Mouse (Mus musculus) c-Kit-negative CD71-positive TER-119-positive erythroid progenitor cells, embryonic 14.5 days (primary cell): ENCODE data around the gene Muc15.

Experiments
- DNase-seq: peaks from one replicate; pipeline ENCODE4 v3.0.0-alpha.2; 2013; ENCODE audit warnings: low read depth, low spot score

Gene Muc15

GRCm38 (mm10) chr2:110721290-110721753 is at the start of gene Muc15:
Gene Muc15 (plus strand): TSS chr2:110721340.
- no peak for DNase-seq

- no peak for DNase-seq
Observed at GRCm38 (mm10) chr2:110709436-110709835, 11.7 kb upstream of the Muc15 start.

GRCm38 (mm10) chr2:110710055-110710720 is 11.0 kb upstream of the Muc15 start:
- no peak for DNase-seq

- DNase-seq, result no peak
Observed at GRCm38 (mm10) chr2:110719051-110719450, 2.1 kb upstream of the Muc15 start.

- DNase-seq, result no peak
Observed at GRCm38 (mm10) chr2:110722208-110722607, 1.1 kb downstream of the Muc15 start.

- no peak for DNase-seq
Observed at GRCm38 (mm10) chr2:110726106-110726505, 5.0 kb downstream of the Muc15 start.

- DNase-seq, result no peak
Observed at GRCm38 (mm10) chr2:110737236-110737635, 16.1 kb downstream of the Muc15 start.

GRCm38 (mm10) chr2:110737981-110738380 is 16.8 kb downstream of the Muc15 start:
- no peak for DNase-seq

GRCm38 (mm10) chr2:110739781-110740180 is 18.6 kb downstream of the Muc15 start:
- no peak for DNase-seq

- DNase-seq, result no peak
Observed at GRCm38 (mm10) chr2:110740493-110740892, 19.4 kb downstream of the Muc15 start.

- DNase-seq, result no peak
Observed at GRCm38 (mm10) chr2:110757556-110757955, 36.4 kb downstream of the Muc15 start.

GRCm38 (mm10) chr2:110759434-110759833 is 38.3 kb downstream of the Muc15 start:
- no peak for DNase-seq

GRCm38 (mm10) chr2:110787396-110787795 is 66.3 kb downstream of the Muc15 start:
- DNase-seq, result no peak
